Mouse (Mus musculus): Measurements from ENCODE around the gene Pabpc4l. TPM values are rescaled to one million over a fixed set of nuclear protein-coding genes. Genes with fewer than 3 reads are reported as not detected.

Pabpc4l gene
- 2.3 TPM for polyA plus RNA-seq (2014; fragmentation: Illumina TruSeq; extraction: RNeasy Lipid Tissue Mini Kit (QIAGEN cat#74804); ENCODE audit: low read depth, low replicate concordance)

DNA sequence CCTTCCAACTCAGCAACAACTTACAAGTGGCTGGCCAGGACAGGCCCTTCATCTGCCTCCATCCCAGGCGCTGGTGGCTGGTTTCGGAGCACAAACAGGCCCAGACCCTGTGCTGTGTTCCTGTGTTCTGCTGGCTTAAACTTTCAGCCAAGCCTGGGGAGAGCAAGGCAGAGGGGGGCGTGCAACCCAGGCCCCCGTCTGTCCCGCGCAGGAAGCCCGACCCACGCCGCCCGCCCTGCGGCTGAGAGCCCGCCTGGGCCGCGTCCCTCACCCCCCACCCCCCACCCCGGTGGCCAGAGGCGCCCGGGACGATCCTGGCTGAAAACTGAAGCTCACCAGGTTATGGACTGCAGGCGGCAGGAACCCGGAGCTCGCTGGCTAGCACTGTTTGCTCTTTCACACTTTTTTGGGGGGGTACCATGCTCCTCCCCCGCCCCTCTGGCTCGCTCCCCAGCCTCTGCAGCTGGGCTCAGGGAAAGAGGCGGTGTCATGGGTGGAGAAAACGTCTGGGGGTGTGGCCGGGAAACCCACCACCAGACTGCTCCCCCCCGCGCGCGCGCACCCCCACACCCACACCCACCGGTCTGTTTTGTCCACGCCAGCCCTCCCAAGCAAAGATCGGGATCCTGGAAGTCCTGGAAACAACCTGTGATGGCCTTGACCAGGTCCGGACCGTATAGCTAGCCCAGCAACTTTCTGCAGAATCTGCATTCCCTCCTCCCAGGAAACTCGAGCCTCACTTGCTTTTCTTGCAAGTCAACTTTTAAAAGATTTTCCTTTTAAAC lies at the start of gene Pabpc4l:
Pabpc4l (minus strand) TSS at position 739 of the 785 bp plus-strand sequence.

